Mouse (Mus musculus) liver, embryonic 14.5 days (tissue): ENCODE measurements at regions not wholly inside any gene's neighbourhood (a gene's known extent, or its start where the extent isn't known, plus 50 kb on each side); places are given as distances from the start of the nearest gene placed in this dataset.

Experiments used
- ATAC-seq: fragments of 200-750 bp; cut with Nextera tagmentation; 2 replicates; pipeline ENCODE4 v1.8.0; 2017; ENCODE audit warnings: moderate number of reproducible peaks, mild to moderate bottlenecking, moderate library complexity; ENCODE audit not compliant: insufficient read depth
- DNase-seq, 3 experiments: peaks; one replicate each; pipeline ENCODE4 v3.0.0-alpha.2; 2012 to 2013; ENCODE audit warnings: low read depth in 3 of 3, low spot score in 3 of 3
- H3K27ac ChIP-seq: fragments of 300-500 bp; sonication (generic); 2 replicates; pipeline ENCODE4 v1.5.1; 2014; ENCODE audit warnings: moderate library complexity, mild to moderate bottlenecking, control low read depth, inconsistent platforms
- H3K27me3 ChIP-seq: fragments of 300-500 bp; sonication (generic); 2 replicates; pipeline ENCODE4 v1.6.1; 2014; ENCODE audit warnings: mild to moderate bottlenecking, low read length, moderate library complexity; ENCODE audit not compliant: control insufficient read depth, insufficient read depth
- H3K36me3 ChIP-seq: fragments of 300-500 bp; sonication (generic); replicated peaks from 2 replicates; pipeline ENCODE4 v1.6.1; 2014; ENCODE audit warnings: low read depth; ENCODE audit not compliant: control insufficient read depth, insufficient read depth
- H3K4me1 ChIP-seq, 2 experiments: fragments of 200-500 bp in 1 of 2; fragments of 300-500 bp in 1 of 2; sonication (generic) in 1 of 2; replicated peaks; 2 replicates each; pipeline ENCODE4 v1.6.1; 2012 to 2014; ENCODE audit warnings: antibody characterized with exemption in 1 of 2, inconsistent platforms in 1 of 2, low read length in 1 of 2; ENCODE audit not compliant: control insufficient read depth in 2 of 2, insufficient read depth in 2 of 2
- H3K4me2 ChIP-seq: fragments of 300-500 bp; sonication (generic); 2 replicates; pipeline ENCODE4 v1.6.1; 2014; ENCODE audit warnings: low read depth, mild to moderate bottlenecking, control low read depth, moderate library complexity
- H3K4me3 ChIP-seq, 2 experiments: fragments of 200-500 bp in 1 of 2; fragments of 300-500 bp in 1 of 2; sonication (generic) in 1 of 2; 2 replicates each; pipeline ENCODE4 v1.5.1; 2012 to 2014; ENCODE audit warnings: low read depth in 2 of 2, low read length in 2 of 2, mild to moderate bottlenecking in 2 of 2, control low read depth in 1 of 2, inconsistent platforms in 1 of 2, moderate library complexity in 1 of 2; ENCODE audit not compliant: insufficient read depth in 1 of 2
- H3K9ac ChIP-seq: fragments of 300-500 bp; sonication (generic); replicated peaks from 2 replicates; pipeline ENCODE4 v1.6.1; 2014; ENCODE audit warnings: mild to moderate bottlenecking, control low read depth, moderate library complexity
- H3K9me3 ChIP-seq: fragments of 300-500 bp; sonication (generic); 2 replicates; pipeline ENCODE4 v1.6.1; 2016; ENCODE audit warnings: low read length, mixed read lengths; ENCODE audit not compliant: control insufficient read depth
- CTCF ChIP-seq: IDR thresholded peaks from 2 replicates; pipeline ENCODE4 v1.5.1; 2016; ENCODE audit warnings: antibody characterized with exemption, low read depth, control low read depth
- EP300 ChIP-seq: IDR thresholded peaks from 2 replicates; pipeline ENCODE4 v1.6.1; 2016; ENCODE audit warnings: antibody characterized with exemption, low read depth
- WGBS: fragments of 180-500 bp; shearing (Covaris S2); extraction: QIAGEN DNeasy Blood & Tissue Kit; methylation state at CpG from one replicate; pipeline ENCODE4 v1.1.7; 2014; ENCODE audit not compliant: insufficient replicate concordance; 5-methylcytosine and 5-hydroxymethylcytosine counted together

DNA sequence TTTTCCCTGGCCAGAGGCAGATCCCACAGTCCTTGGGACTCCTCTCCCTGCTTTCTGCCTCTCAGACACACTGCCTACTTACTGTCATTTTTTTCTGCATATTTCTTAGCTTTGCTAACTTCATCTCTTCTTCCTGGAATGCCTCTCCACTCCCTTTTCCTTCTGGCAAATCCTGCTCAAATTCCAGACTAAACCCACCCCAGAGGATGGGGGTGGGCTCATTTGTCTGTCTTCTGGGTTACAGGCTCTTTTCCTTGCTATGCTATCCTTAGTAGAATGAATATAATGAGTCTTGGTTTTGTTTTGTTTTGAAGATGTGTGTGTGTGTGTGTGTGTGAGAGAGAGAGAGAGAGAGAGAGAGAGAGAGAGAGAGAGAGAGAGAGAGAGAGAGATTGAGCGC lies 51.9 kb upstream of the Klf9 start:
- no peak for DNase-seq
- H3K4me2 ChIP-seq = no peak overlapping the region
- 63% methylated on average over 1 of the region's 1 CpGs for WGBS

DNA sequence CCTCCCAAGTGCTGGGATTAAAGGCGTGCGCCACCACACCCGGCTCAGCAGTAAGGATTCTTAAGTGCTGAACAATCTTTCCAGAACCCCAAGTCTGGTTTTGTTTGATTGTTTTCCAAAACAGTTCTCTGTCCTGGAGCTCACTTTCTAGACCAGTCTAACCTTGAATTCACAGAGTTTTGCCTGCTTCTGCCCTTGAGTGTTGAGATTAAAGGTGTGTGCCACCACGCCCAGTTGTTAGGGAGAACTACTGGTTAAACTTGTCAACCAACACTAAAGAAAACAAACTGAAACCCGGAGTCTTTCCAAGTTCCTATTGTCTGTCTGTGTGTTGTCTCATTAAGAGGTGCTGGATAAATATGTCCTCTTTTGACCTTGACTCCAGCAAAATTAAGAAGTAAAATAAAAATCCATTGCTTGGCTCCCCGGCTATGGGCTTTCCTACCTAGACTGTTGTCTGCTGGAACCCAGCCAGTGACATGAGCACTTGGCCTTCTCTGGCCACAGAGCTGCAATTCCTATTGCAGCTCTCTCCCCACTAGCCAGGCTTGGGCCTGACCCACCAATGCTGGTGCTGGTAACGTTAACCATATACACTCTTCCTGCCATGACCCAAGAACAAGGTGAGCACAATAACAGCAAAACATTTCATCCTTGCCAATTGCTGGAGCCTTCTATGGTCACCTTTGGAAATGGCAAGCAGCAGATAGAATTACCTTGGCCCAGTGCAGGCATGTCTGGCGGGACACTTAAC lies 51.1 kb upstream of the Klf9 start:
- H3K9me3 ChIP-seq = no peaks in the 10 kb centered on the region
- TF ChIP-seq CTCF (no peak), EP300 (no peak)
- 72% methylated on average over 8 of the region's 8 CpGs for WGBS
- no peak for DNase-seq
- ATAC-seq = no peak
- H3K36me3 ChIP-seq = no peaks in the 10 kb centered on the region
- no peak overlapping the region for H3K27ac ChIP-seq
- H3K9ac ChIP-seq = no peak overlapping the region
- H3K4me2 ChIP-seq = no peak overlapping the region
- H3K4me3 ChIP-seq = no peak overlapping the region
- no peaks in the 10 kb centered on the region for H3K4me1 ChIP-seq
- H3K27me3 ChIP-seq = no peaks in the 10 kb centered on the region

More for the DNA sequence above, 51.9 kb upstream of the Klf9 start:
- no peak overlapping the region for H3K4me3 ChIP-seq
- H3K27ac ChIP-seq = no peak overlapping the region
- H3K9ac ChIP-seq = no peak overlapping the region
- ATAC-seq = no peak
- no peak for TF ChIP-seq EP300
- no peaks in the 10 kb centered on the region for H3K27me3 ChIP-seq
- no peaks in the 10 kb centered on the region for H3K4me1 ChIP-seq
- no peaks in the 10 kb centered on the region for H3K36me3 ChIP-seq
- no peaks in the 10 kb centered on the region for H3K9me3 ChIP-seq
